19 mouse cellular contexts compared by ENCODE assay signal in the genomic region with DNA sequence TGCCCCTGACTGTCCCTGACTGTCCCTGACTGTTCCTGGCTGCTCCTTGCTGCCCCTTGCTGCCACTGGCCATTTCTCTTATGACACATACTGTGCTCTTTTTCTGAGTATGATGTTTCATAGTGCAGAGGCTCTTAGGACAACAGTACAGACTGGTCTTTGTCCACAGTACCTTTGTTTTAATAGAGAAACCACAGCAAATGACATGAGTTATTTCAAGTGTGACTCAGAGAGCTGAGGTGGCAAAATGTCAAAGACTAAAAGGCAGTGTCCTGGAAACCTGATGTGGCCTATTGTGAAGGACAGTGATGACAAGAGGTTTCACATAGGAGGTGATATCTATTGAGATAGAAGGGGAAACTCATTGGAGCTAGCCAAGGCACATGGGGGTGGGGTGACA. TPM values are rescaled to one million over a fixed set of nuclear protein-coding genes. Genes with fewer than 3 reads are reported as not detected.
"Had no signal": no experiment of that assay in that cellular context is flagged by ENCODE, and none has a peak within 500 bp of the region (broad histone marks: within the 10 kb centered on the region; RNA-seq: fewer than 3 reads in every experiment).

No protein-coding gene starts in this region.

- ATAC-seq: liver, postnatal 0 days; midbrain, embryonic 15.5 days had no signal

- H3K9ac ChIP-seq: limb, embryonic 12.5 days; liver, embryonic 13.5 days; liver, postnatal 0 days; lung, embryonic 15.5 days; midbrain, embryonic 15.5 days; neural tube, embryonic 12.5 days; stomach, embryonic 15.5 days had no signal

- H3K4me1 ChIP-seq: limb, embryonic 12.5 days; liver, embryonic 13.5 days; lung, embryonic 15.5 days; midbrain, embryonic 15.5 days; neural tube, embryonic 12.5 days; stomach, embryonic 15.5 days had no signal

- H3K27ac ChIP-seq: limb, embryonic 12.5 days; liver, embryonic 13.5 days; lung, embryonic 15.5 days; macrophage; midbrain, embryonic 15.5 days; neural tube, embryonic 12.5 days; stomach, embryonic 15.5 days had no signal

- H3K4me3 ChIP-seq: limb, embryonic 12.5 days; liver, embryonic 13.5 days; lung, embryonic 15.5 days; megakaryocyte, embryonic 14.5 days; midbrain, embryonic 15.5 days; neural tube, embryonic 12.5 days; stomach, embryonic 15.5 days had no signal

- H3K27me3 ChIP-seq: liver, embryonic 13.5 days; lung, embryonic 15.5 days; midbrain, embryonic 15.5 days; neural tube, embryonic 12.5 days; stomach, embryonic 15.5 days had no signal

- H3K4me2 ChIP-seq: limb, embryonic 12.5 days; liver, embryonic 13.5 days; lung, embryonic 15.5 days; midbrain, embryonic 11.5 days; midbrain, embryonic 15.5 days; neural tube, embryonic 12.5 days; stomach, embryonic 15.5 days had no signal

- DNase-seq: kidney, postnatal 36 days; layer of hippocampus, adult 9-11 months; layer of hippocampus, postnatal 36 days; liver; liver, embryonic 13.5 days; liver, postnatal 0 days; lung, postnatal 14 days; thymus, adult 2 months; thymus, postnatal 25 days had no signal

- H3K36me3 ChIP-seq: limb, embryonic 12.5 days; liver, embryonic 13.5 days; lung, embryonic 15.5 days; midbrain, embryonic 15.5 days; neural tube, embryonic 12.5 days; stomach, embryonic 15.5 days had no signal

- H3K9me3 ChIP-seq: limb, embryonic 12.5 days; liver, embryonic 13.5 days; lung, embryonic 15.5 days; megakaryocyte, embryonic 14.5 days; midbrain, embryonic 15.5 days; neural tube, embryonic 12.5 days; stomach, embryonic 15.5 days had no signal

RNA-seq across cellular contexts. Expression of gene Otog, which starts 6.1 kb away (rescaled TPM):
- total RNA-seq: monocyte, adult 5-6 weeks; neutrophil, adult 5-6 weeks had no signal
- polyA plus RNA-seq: liver, embryonic 13.5 days; liver, postnatal 0 days; lung, embryonic 15.5 days; macrophage; midbrain, embryonic 11.5 days; midbrain, embryonic 15.5 days had no signal

RNA-seq across cellular contexts. Expression of gene Ush1c, which starts 8.6 kb away (rescaled TPM):
- total RNA-seq: monocyte, adult 5-6 weeks had no signal
- polyA plus RNA-seq: liver, embryonic 13.5 days; macrophage had no signal
